Mouse (Mus musculus) limb, embryonic 15.5 days (tissue): ENCODE results near the gene Ccl9. TPM values are rescaled to one million over a fixed set of nuclear protein-coding genes. Genes with fewer than 3 reads are reported as not detected.
A peak's percentile ranks its signal among the peaks of the same experiment; 100 is the strongest.
"Not testable (repeated sequence)": the region's sequence is repeated elsewhere in the genome, so short reads cannot be mapped to it uniquely, and the experiment has no call there.

ENCODE experiments used
- ATAC-seq: fragments of 200-750 bp; cut with Nextera tagmentation; 2 replicates; pipeline ENCODE4 v1.8.0; 2017; ENCODE audit warnings: low read depth, moderate TSS enrichment; ENCODE audit not compliant: insufficient number of reproducible peaks, low FRiP score, low TSS enrichment
- H3K27ac ChIP-seq: fragments of 300-500 bp; sonication (generic); 2 replicates; pipeline ENCODE4 v1.5.1; 2015; ENCODE audit warnings: moderate library complexity, mild to moderate bottlenecking, inconsistent platforms
- H3K27me3 ChIP-seq: fragments of 300-500 bp; sonication (generic); 2 replicates; pipeline ENCODE4 v1.6.1; 2015; ENCODE audit warnings: inconsistent platforms
- H3K36me3 ChIP-seq: fragments of 300-500 bp; sonication (generic); 2 replicates; pipeline ENCODE4 v1.6.1; 2015; ENCODE audit warnings: inconsistent platforms
- H3K4me1 ChIP-seq: fragments of 300-500 bp; sonication (generic); 2 replicates; pipeline ENCODE4 v1.6.1; 2015; ENCODE audit warnings: inconsistent platforms
- H3K4me2 ChIP-seq: fragments of 300-500 bp; sonication (generic); 2 replicates; pipeline ENCODE4 v1.6.1; 2015; ENCODE audit warnings: mild to moderate bottlenecking, inconsistent platforms
- H3K4me3 ChIP-seq: fragments of 300-500 bp; sonication (generic); 2 replicates; pipeline ENCODE4 v1.5.1; 2015; ENCODE audit warnings: mild to moderate bottlenecking, inconsistent platforms
- H3K9ac ChIP-seq: fragments of 300-500 bp; sonication (generic); 2 replicates; pipeline ENCODE4 v1.6.1; 2015; ENCODE audit warnings: inconsistent platforms
- H3K9me3 ChIP-seq: fragments of 300-500 bp; sonication (generic); 2 replicates; pipeline ENCODE4 v1.6.1; 2016; ENCODE audit warnings: inconsistent platforms
- WGBS: fragments of 180-500 bp; shearing (Covaris S2); methylation state at CpG from one replicate; pipeline ENCODE4 v1.1.7; 2015; 5-methylcytosine and 5-hydroxymethylcytosine counted together
- polyA plus RNA-seq: library from polyadenylated mRNA; unstranded; fragments of >200 nt; fragmentation: Nextera tagmentation; extraction: Ambion mirVana; gene quantifications from 2 replicates; pipeline ENCODE4 v1.2.1, GENCODE M21; 2015

Ccl9 gene
- polyA plus RNA-seq, 1 experiment from 2014 or later, result 8.9 TPM

- Histone ChIP-seq H3K4me1 (no peaks in the 10 kb centered on the region), H3K4me2 (no peak overlapping the region), H3K4me3 (no peak overlapping the region), H3K27ac (no peak overlapping the region), H3K9me3 (no peaks in the 10 kb centered on the region), H3K9ac (no peak overlapping the region), H3K27me3 (no peaks in the 10 kb centered on the region), H3K36me3 (no peaks in the 10 kb centered on the region)
- ATAC-seq, result no peak
- 89% methylated on average over 5 of the region's 5 CpGs for WGBS
Observed at GRCm38 (mm10) chr11:83551668-83552067, 26.8 kb downstream of the Ccl9 start.

- not testable (repeated sequence) for H3K27ac ChIP-seq, H3K4me2 ChIP-seq, H3K9ac ChIP-seq, H3K4me3 ChIP-seq, H3K9me3 ChIP-seq, H3K27me3 ChIP-seq, ATAC-seq, H3K36me3 ChIP-seq, H3K4me1 ChIP-seq
- WGBS, result 78% methylated on average over 7 of the region's 7 CpGs
Observed at GRCm38 (mm10) chr11:83551037-83551436, 27.4 kb downstream of the Ccl9 start.

GRCm38 (mm10) chr11:83550186-83550632 lies 28.2 kb downstream of the Ccl9 start:
- no peak overlapping the region for H3K27ac ChIP-seq

GRCm38 (mm10) chr11:83544214-83544613 lies 34.2 kb downstream of the Ccl9 start:
- no peak overlapping the region for H3K27ac ChIP-seq
- no peak overlapping the region for H3K9ac ChIP-seq
- H3K4me2 ChIP-seq, result no peak overlapping the region
- WGBS, result 47% methylated on average over 3 of the region's 3 CpGs
- no peaks in the 10 kb centered on the region for H3K4me1 ChIP-seq
- no peak for ATAC-seq
- no peak overlapping the region for H3K4me3 ChIP-seq
- no peaks in the 10 kb centered on the region for H3K36me3 ChIP-seq
- no peaks in the 10 kb centered on the region for H3K9me3 ChIP-seq
- H3K27me3 ChIP-seq, result no peaks in the 10 kb centered on the region

More at GRCm38 (mm10) chr11:83550186-83550632, 28.2 kb downstream of the Ccl9 start:
- no peaks in the 10 kb centered on the region for H3K4me1 ChIP-seq
- H3K27me3 ChIP-seq, result no peaks in the 10 kb centered on the region
- no peak for ATAC-seq
- 91% methylated on average over 5 of the region's 5 CpGs for WGBS
- H3K9me3 ChIP-seq, result no peaks in the 10 kb centered on the region
- no peaks in the 10 kb centered on the region for H3K36me3 ChIP-seq
- H3K9ac ChIP-seq, result no peak overlapping the region
- no peak overlapping the region for H3K4me3 ChIP-seq
- H3K4me2 ChIP-seq, result no peak overlapping the region

- H3K27me3 ChIP-seq, result no peaks in the 10 kb centered on the region
- H3K4me3 ChIP-seq, result no peak overlapping the region
- H3K27ac ChIP-seq, result no peak overlapping the region
- ATAC-seq, result no peak
- no peaks in the 10 kb centered on the region for H3K36me3 ChIP-seq
- 84% methylated on average over 3 of the region's 3 CpGs for WGBS
- H3K9me3 ChIP-seq, result no peaks in the 10 kb centered on the region
- no peaks in the 10 kb centered on the region for H3K4me1 ChIP-seq
- H3K4me2 ChIP-seq, result no peak overlapping the region
- H3K9ac ChIP-seq, result no peak overlapping the region
Observed at GRCm38 (mm10) chr11:83541415-83541814, 37.0 kb downstream of the Ccl9 start.

GRCm38 (mm10) chr11:83540931-83541330 lies 37.5 kb downstream of the Ccl9 start:
- Histone ChIP-seq H3K27ac (no peak overlapping the region), H3K4me1 (no peaks in the 10 kb centered on the region), H3K27me3 (no peaks in the 10 kb centered on the region), H3K9ac (no peak overlapping the region), H3K9me3 (no peaks in the 10 kb centered on the region), H3K4me3 (no peak overlapping the region), H3K4me2 (no peak overlapping the region), H3K36me3 (no peaks in the 10 kb centered on the region)
- no peak for ATAC-seq
- WGBS, result 68% methylated on average over 2 of the region's 2 CpGs

GRCm38 (mm10) chr11:83538705-83539314 lies 39.6 kb downstream of the Ccl9 start:
- Histone ChIP-seq H3K36me3 (no peaks in the 10 kb centered on the region), H3K9ac (no peak overlapping the region), H3K27ac (no peak overlapping the region), H3K4me3 (no peak overlapping the region), H3K27me3 (no peaks in the 10 kb centered on the region), H3K4me2 (no peak overlapping the region), H3K4me1 (peaks cover 13% of the 10 kb centered on the region), H3K9me3 (no peaks in the 10 kb centered on the region)
- WGBS, result 70% methylated on average over 3 of the region's 3 CpGs
- ATAC-seq, result no peak

GRCm38 (mm10) chr11:83536831-83537230 lies 41.6 kb downstream of the Ccl9 start:
- 66% methylated on average over 3 of the region's 3 CpGs for WGBS
- H3K27ac ChIP-seq, result no peak overlapping the region

GRCm38 (mm10) chr11:83534609-83535423 lies 43.6 kb downstream of the Ccl9 start:
- H3K36me3 ChIP-seq, result no peaks in the 10 kb centered on the region
- WGBS, result 21% methylated on average over 13 of the region's 13 CpGs
- H3K9ac ChIP-seq, result no peak overlapping the region
- H3K27me3 ChIP-seq, result no peaks in the 10 kb centered on the region
- H3K4me2 ChIP-seq, result peak overlapping the region; percentile 24
- peak overlapping the region; percentile 39 for H3K27ac ChIP-seq
- H3K9me3 ChIP-seq, result no peaks in the 10 kb centered on the region
- ATAC-seq, result peak; percentile 81
- H3K4me3 ChIP-seq, result peak overlapping the region; percentile 14; the same call in 1 of the 2 replicates
- H3K4me1 ChIP-seq, result peaks cover 13% of the 10 kb centered on the region

More at GRCm38 (mm10) chr11:83536831-83537230, 41.6 kb downstream of the Ccl9 start:
- Histone ChIP-seq H3K9ac (no peak overlapping the region), H3K4me1 (peaks cover 13% of the 10 kb centered on the region), H3K27me3 (no peaks in the 10 kb centered on the region), H3K4me2 (no peak overlapping the region), H3K4me3 (no peak overlapping the region), H3K9me3 (no peaks in the 10 kb centered on the region), H3K36me3 (no peaks in the 10 kb centered on the region)
- no peak for ATAC-seq

DNA sequence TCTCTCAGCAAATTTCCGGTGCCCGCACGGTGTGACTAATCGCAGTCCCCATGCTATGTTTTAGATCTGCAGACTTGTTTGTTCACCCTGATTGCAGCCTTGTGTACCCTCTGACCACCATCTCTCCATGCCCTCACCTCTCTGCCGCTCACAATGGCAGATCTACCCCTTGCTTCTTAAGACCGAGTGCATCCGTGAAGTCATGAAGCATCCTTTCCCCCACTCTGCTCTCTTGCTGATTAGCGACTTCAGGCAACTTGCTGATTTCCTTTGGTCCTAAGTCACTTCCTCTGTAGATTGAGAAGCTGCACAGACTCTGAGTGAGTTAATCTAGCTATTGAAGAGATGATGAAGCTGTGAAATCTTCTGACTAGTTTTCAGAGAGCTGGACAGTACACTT lies 44.3 kb downstream of the Ccl9 start:
- H3K4me2 ChIP-seq, result peak overlapping the region; percentile 24; the same call in 1 of the 2 replicates
- H3K9me3 ChIP-seq, result no peaks in the 10 kb centered on the region
- H3K9ac ChIP-seq, result no peak overlapping the region
- no peaks in the 10 kb centered on the region for H3K36me3 ChIP-seq
- H3K27me3 ChIP-seq, result no peaks in the 10 kb centered on the region
- ATAC-seq, result no peak
- WGBS, result 75% methylated on average over 8 of the region's 8 CpGs
- H3K4me3 ChIP-seq, result no peak overlapping the region
- peaks cover 13% of the 10 kb centered on the region for H3K4me1 ChIP-seq
- H3K27ac ChIP-seq, result 0 out of 2 replicates have a peak overlapping the region, but pooled peaks have one; percentile 39

- Histone ChIP-seq H3K9me3 (no peaks in the 10 kb centered on the region), H3K4me2 (no peak overlapping the region), H3K9ac (no peak overlapping the region), H3K27ac (no peak overlapping the region), H3K27me3 (no peaks in the 10 kb centered on the region), H3K4me1 (peaks cover 13% of the 10 kb centered on the region), H3K36me3 (no peaks in the 10 kb centered on the region), H3K4me3 (no peak overlapping the region)
- no peak for ATAC-seq
- 100% methylated on average over 1 of the region's 1 CpGs for WGBS
Observed at GRCm38 (mm10) chr11:83533192-83533591, 45.2 kb downstream of the Ccl9 start.

DNA sequence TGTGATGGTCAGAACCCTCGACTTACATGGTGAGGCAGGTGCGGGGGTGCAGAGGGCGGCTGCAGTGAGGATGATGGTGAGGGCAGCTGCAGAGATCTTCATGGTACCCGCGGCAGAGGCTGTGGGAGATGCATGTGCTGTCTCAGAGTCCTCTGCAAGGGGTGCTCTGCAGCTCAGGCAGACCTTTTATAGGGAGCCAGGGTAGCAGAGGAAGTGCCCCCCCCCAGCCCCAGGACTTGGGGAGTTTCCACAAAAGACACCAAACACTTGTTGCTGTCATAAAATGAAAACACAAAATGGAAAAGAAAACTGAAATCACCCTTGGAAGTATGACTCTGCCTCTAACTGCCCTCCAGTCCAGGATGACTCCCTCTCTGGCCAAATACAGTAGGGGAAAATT lies 48.1 kb downstream of the Ccl9 start, which contains the start of gene Ccl5:
Gene Ccl5 (minus strand): TSS at position 159 of the 400 bp plus-strand sequence.
- Histone ChIP-seq H3K9ac (no peak within 1 kb of the TSS), H3K4me2 (no peak within 1 kb of the TSS), H3K27ac (no peak within 1 kb of the TSS), H3K36me3 (no peaks in the 10 kb centered on the region), H3K27me3 (no peaks in the 10 kb centered on the region), H3K4me1 (peaks cover 13% of the 10 kb centered on the region), H3K4me3 (no peak within 1 kb of the TSS), H3K9me3 (no peaks in the 10 kb centered on the region)
- 87% methylated on average over 5 of the region's 5 CpGs for WGBS
- ATAC-seq, result no peak
